Mouse (Mus musculus) stomach, postnatal 0 days (tissue): ENCODE data around the gene Myl10.

Source experiments
- CTCF ChIP-seq: IDR thresholded peaks from 2 replicates; pipeline ENCODE4 v1.5.1; 2016; ENCODE audit warnings: antibody characterized with exemption, low read depth, mild to moderate bottlenecking, moderate library complexity
- EP300 ChIP-seq: optimal IDR thresholded peaks from 2 replicates; pipeline ENCODE3; 2016; ENCODE audit warnings: antibody characterized with exemption

DNA sequence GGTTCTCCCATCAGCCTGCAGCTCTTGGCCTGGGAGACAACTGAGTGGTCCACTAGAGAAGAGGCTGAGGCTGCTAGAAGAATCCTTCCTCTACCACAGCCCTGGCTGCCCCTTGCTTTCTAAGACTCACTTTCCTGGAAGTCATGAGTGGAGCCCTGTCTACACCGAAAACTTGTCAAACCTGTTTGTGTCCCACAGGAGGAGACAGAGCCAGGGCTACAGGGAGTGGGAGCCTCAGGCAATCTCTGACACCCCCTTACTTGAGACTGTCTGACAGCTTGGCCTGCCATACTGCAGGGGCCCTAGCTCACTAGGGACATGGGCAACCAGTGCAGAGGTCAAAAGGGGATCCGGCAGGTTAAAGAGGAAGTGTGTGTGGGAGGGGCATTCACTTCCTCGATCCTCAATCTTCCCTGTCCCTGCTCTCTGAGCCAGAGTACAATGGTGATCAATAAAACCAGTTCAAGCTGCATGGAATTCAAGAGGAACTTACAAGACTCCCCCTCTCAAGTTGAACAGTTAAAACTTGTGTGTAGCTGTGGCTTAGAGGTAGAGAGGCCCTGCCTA lies 9.3 kb downstream of the Myl10 start:
- no peak for TF ChIP-seq CTCF
- TF ChIP-seq EP300 = no peak
